Mouse (Mus musculus) lung, postnatal 0 days (tissue): ENCODE data around the gene Smg9.

Experiments used
- CTCF ChIP-seq: IDR thresholded peaks from 2 replicates; pipeline ENCODE4 v1.5.1; 2016; ENCODE audit warnings: antibody characterized with exemption, mild to moderate bottlenecking
- EP300 ChIP-seq: IDR thresholded peaks from 2 replicates; pipeline ENCODE4 v1.6.1; 2016; ENCODE audit warnings: antibody characterized with exemption, mild to moderate bottlenecking, control low read depth

DNA sequence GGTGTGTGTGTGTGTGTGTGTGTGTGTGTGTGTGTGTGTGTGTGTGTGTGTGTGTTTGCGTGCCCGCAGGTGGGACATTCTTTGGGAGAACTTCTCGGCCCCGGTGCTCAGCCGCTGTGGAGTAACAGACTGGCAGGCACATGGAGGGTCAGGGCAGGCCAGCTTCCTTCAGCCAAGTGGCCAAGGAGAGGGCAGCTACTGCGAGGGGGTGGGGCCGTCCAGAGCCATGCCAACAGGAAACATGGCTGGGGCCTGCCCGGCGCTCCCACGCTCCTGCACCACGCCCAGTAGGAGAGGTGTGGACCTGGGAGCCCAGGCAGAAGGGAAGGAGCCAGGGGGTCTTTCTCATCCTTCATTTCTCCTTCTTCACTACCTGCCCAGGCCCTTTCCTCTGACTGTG is 27.1 kb upstream of the Smg9 start:
- no peak for TF ChIP-seq EP300
- no peak for TF ChIP-seq CTCF
